Mouse (Mus musculus) heart, postnatal 0 days (tissue): ENCODE measurements at regions not wholly inside any gene's neighbourhood (a gene's known extent, or its start where the extent isn't known, plus 50 kb on each side); places are given as distances from the start of the nearest gene placed in this dataset.

Experiments
- CTCF ChIP-seq: IDR thresholded peaks from 2 replicates; pipeline ENCODE4 v1.5.1; 2016; ENCODE audit warnings: antibody characterized with exemption, control low read depth, low read depth
- EP300 ChIP-seq: IDR thresholded peaks from 2 replicates; pipeline ENCODE4 v1.6.1; 2016; ENCODE audit warnings: antibody characterized with exemption, low read depth

DNA sequence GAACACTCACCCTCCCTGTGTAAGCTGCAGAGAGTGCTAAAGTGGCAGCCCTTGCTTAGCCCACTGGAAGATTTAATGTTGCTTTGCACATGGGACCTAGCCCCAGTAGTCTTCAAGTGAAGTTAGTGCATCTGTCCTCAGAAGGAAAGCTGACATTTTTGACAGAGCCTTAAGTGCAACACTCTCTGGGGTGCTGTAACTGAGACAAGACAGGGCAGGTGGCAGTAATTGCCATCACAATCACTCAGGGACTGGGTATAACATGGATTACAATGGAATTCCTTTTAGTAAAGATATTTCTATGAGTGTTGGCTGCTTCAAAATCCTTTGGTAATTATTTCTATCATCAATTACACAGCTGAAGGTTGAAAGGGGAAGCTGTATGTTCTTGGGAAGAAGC is 556.4 kb downstream of the Gsdmc2 start:
- TF ChIP-seq CTCF (no peak), EP300 (no peak)
